Mouse (Mus musculus) cortical plate, adult 2 months (tissue): ENCODE measurements around the gene Zfp709.
"Not testable (repeated sequence)": the region's sequence is repeated elsewhere in the genome, so short reads cannot be mapped to it uniquely, and the experiment has no call there.

Source experiments
- CTCF ChIP-seq: fragments of 200-500 bp; IDR thresholded peaks from 2 replicates; pipeline ENCODE4 v1.5.1; 2011; ENCODE audit warnings: mild to moderate bottlenecking, control low read depth, low read length; ENCODE audit not compliant: insufficient read depth; ENCODE audit errors: extremely low read depth
- POLR2A ChIP-seq: fragments of 200-500 bp; IDR thresholded peaks from 2 replicates; pipeline ENCODE4 v1.6.1; 2011; ENCODE audit warnings: mild to moderate bottlenecking, low read length, control low read depth; ENCODE audit not compliant: insufficient read depth; ENCODE audit errors: extremely low read depth

DNA sequence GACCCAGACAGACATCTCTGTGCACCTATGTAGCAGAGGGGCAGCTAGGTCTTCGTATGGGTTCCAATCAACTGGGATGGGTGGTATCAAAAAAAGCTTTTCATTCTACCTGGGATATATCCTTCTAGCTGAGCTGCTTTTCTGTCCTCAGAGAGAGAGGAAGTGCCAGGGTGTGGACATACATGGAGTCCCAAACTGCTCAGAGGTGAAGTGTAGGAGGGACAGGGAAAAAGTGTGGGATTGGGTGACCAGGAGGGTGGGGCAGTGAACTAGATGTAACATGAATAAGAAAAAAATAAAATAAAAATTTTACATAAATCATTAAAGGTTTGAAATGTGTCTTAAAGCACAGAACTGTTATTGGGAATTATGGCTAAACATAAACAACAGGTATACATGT, 30.8 kb upstream of the Zfp709 start:
- TF ChIP-seq POLR2A, CTCF: not testable (repeated sequence)
